Mouse (Mus musculus) adrenal gland, adult 2 months (tissue): ENCODE measurements around the gene Tepp. TPM values are rescaled to one million over a fixed set of nuclear protein-coding genes. Genes with fewer than 3 reads are reported as not detected.
A peak's percentile ranks its signal among the peaks of the same experiment; 100 is the strongest.

Experiments
- DNase-seq: peaks from one replicate; pipeline ENCODE4 v3.0.0; 2021
- long read RNA-seq: library from polyadenylated mRNA; stranded (forward); transcript quantifications from one replicate; pipeline ENCODE4 v2.0.0, GENCODE M21; 2021
- polyA plus RNA-seq: library from polyadenylated mRNA; depleted of rRNA; stranded (reverse); fragments of >200 nt; gene quantifications from 2 replicates; pipeline ENCODE4 v1.2.3, GENCODE M21; 2012; rRNA removed
- total RNA-seq, 2 experiments: library from RNA; stranded (reverse); gene quantifications; 2 replicates each; pipeline ENCODE4 v1.2.3; 2021

Gene Tepp
- total RNA-seq (under 1 TPM; 0.59 to 0.95 TPM), polyA plus RNA-seq (0.28 and 0.45 TPM in 2 replicates)
- long read RNA-seq, result 0 reads

DNA sequence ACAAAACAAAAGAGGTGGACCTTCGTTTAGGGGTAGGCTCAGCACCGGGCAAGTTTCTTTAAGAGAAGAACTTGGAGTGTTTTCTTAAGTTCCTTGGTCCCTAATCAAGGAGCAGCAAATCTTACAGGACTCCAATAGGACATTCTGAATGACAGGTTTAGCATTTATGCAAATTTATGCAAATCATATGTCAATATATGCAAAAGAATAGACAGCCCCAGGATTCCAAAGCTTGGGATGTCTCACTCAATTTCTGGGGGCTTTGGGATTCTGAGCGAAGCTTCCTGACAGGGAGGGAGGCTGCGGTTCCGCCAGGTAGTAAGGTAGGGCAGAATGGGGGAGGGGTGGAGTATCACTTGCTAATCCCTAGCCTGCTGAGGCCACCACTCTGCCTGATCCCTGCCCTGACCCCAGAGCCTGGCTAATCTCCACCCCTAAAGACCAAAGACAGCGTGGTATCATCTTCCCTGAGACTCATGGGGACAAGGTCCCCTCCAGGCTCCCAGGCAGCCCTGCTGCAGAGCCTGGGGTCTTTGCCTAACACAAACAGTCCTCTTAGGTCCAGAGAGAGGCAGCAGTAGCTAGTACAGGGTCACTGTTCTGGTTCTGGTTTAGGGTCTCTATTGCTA lies at the start of gene Tepp:
TSS of gene Tepp (plus strand) at position 225 of the 629 bp plus-strand sequence.
- no peak for DNase-seq

DNA sequence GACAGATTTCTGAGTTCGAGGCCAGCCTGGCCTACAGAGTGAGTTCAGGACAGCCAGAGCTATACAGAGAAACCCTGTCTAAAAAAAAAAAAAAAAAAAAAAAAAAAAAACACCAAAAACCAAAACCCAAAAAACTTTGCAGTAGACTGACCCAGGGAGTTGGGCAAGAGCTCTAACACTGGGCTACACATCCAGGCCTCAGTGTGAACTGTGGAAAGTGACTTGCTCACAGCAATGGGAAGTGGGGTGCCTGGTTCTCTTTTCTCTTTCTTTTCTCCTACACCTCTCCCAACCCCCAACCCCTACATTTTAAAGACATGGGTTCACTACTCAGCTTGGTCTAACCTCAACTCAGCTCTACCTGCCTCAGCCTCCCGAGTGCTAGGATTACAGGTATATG lies 48.2 kb upstream of the Tepp start:
- no peak for DNase-seq

GRCm38 (mm10) chr8:95270501-95270900 lies 39.9 kb upstream of the Tepp start:
- DNase-seq, result no peak

GRCm38 (mm10) chr8:95271841-95272240 lies 38.5 kb upstream of the Tepp start:
- DNase-seq, result no peak

DNA sequence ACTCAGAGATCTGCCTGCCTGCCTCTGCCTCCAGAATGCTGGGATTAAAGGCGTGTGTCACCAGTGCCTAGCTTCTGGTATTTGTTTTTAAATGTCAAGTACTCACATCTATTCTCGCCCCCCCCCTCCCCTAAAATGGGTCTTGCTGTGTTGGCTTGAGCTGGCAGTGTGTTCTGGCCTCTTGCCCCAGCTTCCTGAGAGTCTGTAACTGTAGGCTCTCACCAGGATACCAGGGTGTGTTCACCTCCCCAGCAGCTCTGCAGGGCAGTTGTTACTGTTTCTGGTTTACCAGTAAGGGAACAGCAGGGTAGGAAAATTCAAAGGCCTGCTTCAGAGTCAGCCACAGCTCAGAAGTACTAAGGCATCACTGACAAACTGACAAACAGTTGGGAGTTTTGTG lies 37.5 kb upstream of the Tepp start:
- DNase-seq, result peak; percentile 17

DNA sequence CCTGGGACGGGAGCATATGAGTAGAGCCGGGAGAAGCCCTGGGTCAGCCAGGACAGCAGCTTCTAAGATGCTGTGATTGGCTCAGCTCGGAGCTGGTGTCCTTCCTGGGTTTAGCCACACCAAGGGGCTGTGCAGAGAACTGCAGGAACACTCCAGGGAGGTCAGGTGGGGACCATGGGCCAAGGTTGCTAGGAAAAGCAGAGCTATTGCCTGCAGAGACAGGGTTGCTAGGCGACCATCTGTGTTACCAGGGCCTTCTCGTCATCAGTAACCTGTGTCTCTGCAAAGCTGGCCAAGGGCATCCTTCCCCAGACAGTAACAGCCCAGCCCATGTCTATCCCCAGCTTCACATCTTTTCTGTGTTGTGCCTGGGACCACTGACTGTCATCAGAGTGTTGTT lies 28.9 kb upstream of the Tepp start:
- no peak for DNase-seq

- no peak for DNase-seq
These were observed 21.2 kb upstream of the Tepp start for GRCm38 (mm10) chr8:95289066-95289650.

DNA sequence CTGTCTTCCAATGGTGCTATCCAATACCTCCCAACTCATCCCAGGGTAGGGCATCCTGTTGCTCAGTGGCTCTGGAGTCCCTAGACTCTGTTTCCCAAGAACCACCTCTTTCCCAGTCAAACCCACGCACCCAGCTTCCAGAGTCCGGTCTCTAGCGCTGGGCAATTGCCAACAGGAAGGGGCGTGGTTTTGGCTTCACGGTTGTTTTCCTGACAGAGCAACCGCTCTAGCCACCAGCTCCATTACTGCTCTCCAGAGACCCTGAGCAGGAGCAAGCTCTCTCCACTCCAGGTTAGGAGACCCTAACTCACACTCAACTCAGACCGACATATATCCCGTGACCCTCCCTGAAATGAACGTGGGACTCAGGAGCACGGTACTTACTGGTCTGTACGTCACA lies 17.2 kb upstream of the Tepp start:
- peak; percentile 81 for DNase-seq

DNA sequence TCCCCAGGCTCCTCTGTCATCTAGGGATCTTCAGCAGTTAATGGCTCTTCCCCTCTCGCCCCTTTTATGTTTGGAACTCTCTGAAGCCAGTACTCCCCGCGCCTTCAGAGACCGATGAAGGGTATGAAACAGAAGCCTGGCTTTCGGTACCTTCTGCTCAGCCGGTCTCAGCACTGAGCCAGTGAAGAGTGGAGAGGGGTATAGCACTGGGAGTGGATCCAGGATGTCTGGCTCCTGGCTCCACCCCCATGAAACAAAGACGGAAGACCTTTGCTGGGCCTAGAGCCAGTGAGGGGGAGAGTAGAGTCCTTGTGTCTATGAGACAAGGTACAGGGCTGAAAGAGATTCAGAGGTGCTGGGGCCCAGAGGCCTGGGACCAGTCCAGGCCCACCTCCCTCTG lies 16.5 kb upstream of the Tepp start:
- peak; percentile 33 for DNase-seq

GRCm38 (mm10) chr8:95302410-95302809 lies 8.0 kb upstream of the Tepp start:
- no peak for DNase-seq

- peak; percentile 49 for DNase-seq
These were observed 4.8 kb upstream of the Tepp start for GRCm38 (mm10) chr8:95305526-95305925.

GRCm38 (mm10) chr8:95306431-95306830 lies 3.9 kb upstream of the Tepp start, which contains the start of gene Cngb1:
Gene Cngb1 (minus strand): TSS chr8:95306585.
- no peak for DNase-seq

GRCm38 (mm10) chr8:95312836-95313235 lies 2.5 kb downstream of the Tepp start:
- peak; percentile 65 for DNase-seq

- DNase-seq, result no peak
These were observed 3.5 kb downstream of the Tepp start for GRCm38 (mm10) chr8:95313857-95314256.

DNA sequence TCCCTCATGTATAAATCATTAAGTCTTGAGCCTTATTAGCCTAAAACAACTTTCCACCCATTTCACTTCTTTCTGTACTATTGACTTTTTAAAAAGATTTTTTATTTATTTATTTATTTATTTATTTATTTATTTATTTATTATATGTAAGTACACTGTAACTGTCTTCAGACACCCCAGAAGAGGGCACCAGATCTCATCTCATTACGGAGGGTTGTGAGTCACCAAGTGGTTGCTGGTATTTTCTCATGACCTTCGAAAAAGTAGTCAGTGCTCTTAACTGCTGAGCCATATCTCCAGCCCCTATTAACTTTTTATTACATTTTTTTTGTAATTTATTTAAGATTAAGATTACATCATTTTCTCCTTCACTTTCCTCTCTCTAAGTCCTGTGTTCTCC lies 4.3 kb downstream of the Tepp start:
- DNase-seq, result peak; percentile 71

DNA sequence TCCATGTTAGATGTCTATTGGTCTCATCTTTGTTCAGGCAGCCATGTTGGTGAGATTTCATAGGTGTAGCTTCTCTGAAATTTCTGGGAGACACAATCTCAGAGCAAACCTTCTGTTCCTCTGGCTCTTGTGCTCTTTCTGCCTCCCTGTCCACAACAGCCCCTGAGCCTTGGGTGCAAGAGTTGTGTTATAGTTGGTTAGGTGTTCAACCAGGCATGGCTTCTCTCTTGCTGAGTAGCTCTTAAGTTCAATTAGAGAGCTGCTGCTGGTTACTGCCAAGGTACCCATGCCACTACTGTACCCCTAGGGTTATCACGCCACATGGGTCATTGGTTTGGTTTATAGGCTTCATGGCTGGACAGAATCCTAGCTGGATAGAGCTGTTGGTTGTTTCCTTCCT lies 5.0 kb downstream of the Tepp start:
- DNase-seq, result no peak

DNA sequence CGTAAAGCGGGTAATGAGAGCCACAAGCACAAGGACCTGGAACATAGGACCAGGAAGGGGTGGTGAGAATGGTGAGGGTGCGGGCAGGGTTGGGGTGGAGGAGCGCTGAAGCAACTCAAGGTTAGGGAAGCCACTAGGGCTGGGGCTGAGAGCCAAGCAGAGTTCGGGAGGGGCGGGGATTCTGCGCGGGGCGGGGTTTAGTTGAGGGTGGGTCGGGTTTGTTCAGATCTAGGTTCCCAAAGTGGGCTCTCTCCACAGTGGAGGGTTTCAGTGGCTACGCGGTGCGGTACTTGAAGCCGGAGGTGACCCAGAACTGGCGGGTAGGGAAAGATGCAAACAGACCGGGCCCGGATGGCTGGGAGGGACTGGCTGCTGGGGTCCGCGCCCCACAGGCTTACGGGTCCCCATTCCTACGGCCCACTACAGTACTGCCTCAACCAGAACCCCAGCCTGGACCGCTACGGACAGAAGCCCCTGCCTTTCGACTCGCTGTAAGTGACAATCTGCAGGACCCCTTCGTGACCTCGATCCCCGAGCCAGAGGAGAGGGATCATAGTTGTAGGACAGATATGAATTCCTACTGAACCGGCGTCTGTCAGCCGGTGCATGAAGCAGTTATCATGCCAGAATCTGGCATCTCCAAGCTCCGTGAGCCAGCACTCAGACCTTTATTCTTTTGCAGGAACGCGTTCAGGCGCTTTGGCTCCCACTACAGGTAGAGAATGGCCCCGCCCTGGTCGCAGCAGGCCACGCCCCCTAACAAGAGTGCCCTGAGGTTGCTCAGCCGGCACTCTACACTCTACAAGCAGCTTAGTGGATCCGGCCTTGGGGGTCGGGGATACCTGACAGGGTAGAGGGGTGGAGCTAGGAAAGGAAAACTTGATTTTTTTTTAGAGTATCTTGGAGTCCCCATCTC lies 10.1 kb downstream of the Tepp start:
- peak; percentile 77 for DNase-seq

GRCm38 (mm10) chr8:95323201-95323600 lies 12.8 kb downstream of the Tepp start:
- no peak for DNase-seq

DNA sequence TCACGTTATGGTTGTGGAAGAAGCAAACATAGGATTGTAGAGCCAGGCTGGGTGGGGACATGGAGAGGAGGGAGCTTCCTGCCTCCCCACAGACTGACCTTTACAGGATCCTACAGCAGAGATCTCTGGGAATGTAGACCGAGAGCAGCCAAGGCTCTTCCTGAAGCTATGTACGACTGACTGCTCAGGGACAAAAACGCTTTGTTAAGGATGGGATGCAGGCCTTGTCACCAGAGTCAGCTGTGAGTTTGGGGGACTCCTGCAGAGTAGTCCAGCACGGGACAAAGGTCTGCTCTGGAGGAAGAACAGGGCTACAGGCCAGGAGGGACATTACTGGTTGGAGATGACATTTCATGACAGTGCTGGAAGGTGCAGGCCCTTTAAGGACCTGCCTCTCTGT lies 14.3 kb downstream of the Tepp start:
- no peak for DNase-seq

GRCm38 (mm10) chr8:95326822-95327221 lies 16.5 kb downstream of the Tepp start:
- DNase-seq, result no peak

GRCm38 (mm10) chr8:95327866-95328465 lies 17.6 kb downstream of the Tepp start:
- no peak for DNase-seq

DNA sequence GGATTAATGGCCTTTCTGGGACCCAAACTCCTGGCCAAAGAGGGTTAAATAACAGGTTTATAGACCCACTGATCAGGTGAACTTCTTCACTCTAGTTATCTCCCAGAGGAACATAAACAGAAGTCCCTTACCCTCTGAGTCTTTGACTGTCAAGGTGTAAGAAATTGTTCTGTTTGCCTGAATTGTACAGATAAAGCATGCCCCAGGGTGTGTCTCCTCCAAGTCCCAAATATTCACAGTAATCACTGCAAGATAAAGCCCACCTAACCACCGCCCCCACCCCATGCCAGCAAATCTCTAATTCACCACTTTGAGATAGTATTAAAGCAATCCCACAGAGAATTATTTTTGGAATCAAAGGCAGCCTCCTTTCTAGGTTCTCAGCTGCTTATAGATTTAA lies 20.0 kb downstream of the Tepp start:
- DNase-seq, result no peak
